Mouse (Mus musculus) embryonic facial prominence, embryonic 10.5 days (tissue): ENCODE results near the gene Defb36. TPM values are rescaled to one million over a fixed set of nuclear protein-coding genes. Genes with fewer than 3 reads are reported as not detected.
A peak's percentile ranks its signal among the peaks of the same experiment; 100 is the strongest.

Experiments used
- DNase-seq: peaks from one replicate; pipeline ENCODE4 v3.0.0-alpha.2; 2017; ENCODE audit warnings: low spot score
- H3K27ac ChIP-seq: fragments of 300-500 bp; sonication (generic); replicated peaks from 2 replicates; pipeline ENCODE4 v1.5.1; 2016; ENCODE audit warnings: mild to moderate bottlenecking
- H3K27me3 ChIP-seq: fragments of 300-500 bp; sonication (generic); replicated peaks from 2 replicates; pipeline ENCODE4 v1.6.1; 2016; ENCODE audit warnings: low read depth, mild to moderate bottlenecking; ENCODE audit not compliant: poor library complexity, severe bottlenecking
- H3K36me3 ChIP-seq: fragments of 300-500 bp; sonication (generic); replicated peaks from 2 replicates; pipeline ENCODE4 v1.6.1; 2016; ENCODE audit warnings: mild to moderate bottlenecking, moderate library complexity
- H3K4me1 ChIP-seq: fragments of 300-500 bp; sonication (generic); 2 replicates; pipeline ENCODE4 v1.6.1; 2016
- H3K4me3 ChIP-seq: fragments of 300-500 bp; sonication (generic); 2 replicates; pipeline ENCODE4 v1.5.1; 2016; ENCODE audit warnings: mild to moderate bottlenecking, moderate library complexity
- H3K9me3 ChIP-seq: fragments of 300-500 bp; sonication (generic); 2 replicates; pipeline ENCODE4 v1.6.1; 2016; ENCODE audit warnings: mild to moderate bottlenecking
- WGBS: fragments of 180-500 bp; shearing (Covaris S2); methylation state at CpG from one replicate; pipeline ENCODE4 v1.1.7; 2016; 5-methylcytosine and 5-hydroxymethylcytosine counted together
- polyA plus RNA-seq: library from polyadenylated mRNA; unstranded; fragments of >200 nt; fragmentation: Nextera tagmentation; extraction: Ambion mirVana; gene quantifications from 2 replicates; pipeline ENCODE4 v1.2.1, GENCODE M21; 2016

Gene Defb36
- polyA plus RNA-seq, 1 experiment from 2014 or later: not detected

DNA sequence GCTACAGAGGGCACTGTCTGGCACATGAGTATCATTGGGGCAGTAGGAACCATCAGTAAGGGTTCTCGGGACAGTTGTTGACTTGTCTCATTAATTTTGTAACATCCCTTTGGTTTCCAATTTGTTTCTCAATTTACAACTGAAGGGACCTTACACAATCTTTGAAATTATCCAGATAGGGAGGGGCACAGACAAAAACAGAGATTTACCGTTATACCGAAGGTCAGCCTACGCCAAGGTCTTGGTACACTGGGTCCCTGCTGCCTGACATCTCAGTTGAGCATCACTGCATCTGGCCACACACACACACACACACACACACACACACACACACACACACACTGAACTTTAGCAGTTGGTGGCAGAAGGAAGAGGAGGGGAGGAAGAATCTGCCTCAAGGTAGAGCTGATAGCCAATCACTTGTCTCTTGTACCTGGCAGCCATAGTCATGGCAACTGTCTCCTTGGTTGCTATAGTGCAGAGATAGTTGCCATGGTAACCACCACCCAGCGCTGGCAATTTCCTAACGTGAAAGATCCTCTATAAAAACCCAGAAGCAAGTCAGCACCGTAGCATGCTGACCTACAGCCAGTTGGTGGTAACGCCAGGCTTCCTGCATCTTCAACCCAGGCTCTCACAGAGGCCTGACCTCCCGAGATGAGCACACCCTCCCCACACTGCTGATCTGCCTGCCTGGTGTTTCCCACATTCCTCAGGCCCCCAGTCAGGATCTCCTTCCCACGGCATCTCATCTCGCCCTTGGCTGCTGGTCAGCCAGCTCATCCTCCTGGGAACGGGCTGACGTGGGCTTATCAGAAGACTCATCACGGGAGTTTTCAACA, 50.0 kb downstream of the Defb36 start:
- Histone ChIP-seq H3K9me3 (no peaks in the 10 kb centered on the region), H3K4me3 (no peak overlapping the region), H3K27ac (no peak overlapping the region), H3K27me3 (no peaks in the 10 kb centered on the region), H3K4me1 (peaks cover 16% of the 10 kb centered on the region), H3K36me3 (no peaks in the 10 kb centered on the region)
- 56% methylated on average over 14 of the region's 14 CpGs for WGBS
- DNase-seq: no peak

DNA sequence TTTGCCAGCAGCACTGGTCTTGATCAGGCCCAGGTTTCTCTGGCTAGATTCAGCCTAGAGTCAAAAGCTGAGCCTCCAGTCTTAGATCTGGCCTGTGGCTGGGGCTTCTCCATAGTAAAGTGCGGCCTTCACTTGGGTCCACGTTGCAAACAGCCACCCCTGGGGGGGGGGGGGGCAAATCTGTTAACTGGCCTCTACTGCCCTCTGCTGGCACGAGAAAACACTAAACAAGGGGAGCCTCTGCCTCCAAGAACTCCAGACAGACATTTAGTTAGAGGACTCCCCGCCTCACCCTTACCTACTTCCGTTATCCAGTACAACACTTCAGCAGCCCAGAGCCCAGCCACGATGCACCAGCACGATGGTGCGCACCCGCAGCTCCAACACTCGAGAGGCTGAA, 53.3 kb downstream of the Defb36 start:
- Histone ChIP-seq H3K4me1 (peaks cover 14% of the 10 kb centered on the region), H3K27me3 (no peaks in the 10 kb centered on the region), H3K27ac (no peak overlapping the region), H3K4me3 (no peak overlapping the region), H3K9me3 (0 out of 2 replicates have a peak, but pooled peaks cover 2% of the 10 kb centered on the region), H3K36me3 (no peaks in the 10 kb centered on the region)
- WGBS: 60% methylated on average over 10 of the region's 10 CpGs
- DNase-seq: peak; percentile 38

DNA sequence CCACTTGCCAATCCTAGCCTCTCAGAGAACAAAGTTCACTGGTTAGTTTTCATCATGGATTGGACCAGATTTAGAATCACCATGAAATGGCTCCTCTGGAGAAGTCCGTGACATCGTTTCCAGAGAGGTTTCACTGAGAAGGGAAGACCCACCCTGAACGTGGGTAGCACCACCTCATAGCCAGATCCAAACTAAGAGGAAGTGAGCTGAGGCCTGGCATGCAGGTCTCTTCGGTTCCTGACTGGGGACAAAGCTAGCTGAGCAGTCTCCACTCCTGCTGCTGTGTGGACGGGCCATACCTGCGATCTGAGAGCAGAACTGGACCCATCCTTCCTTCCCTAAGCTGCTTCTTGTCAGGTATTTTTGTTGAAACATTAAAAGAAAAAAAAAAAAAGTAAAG, 57.0 kb downstream of the Defb36 start:
- Histone ChIP-seq H3K9me3 (0 out of 2 replicates have a peak, but pooled peaks cover 2% of the 10 kb centered on the region), H3K4me3 (no peak overlapping the region), H3K27ac (no peak overlapping the region), H3K36me3 (no peaks in the 10 kb centered on the region), H3K4me1 (no peaks in the 10 kb centered on the region), H3K27me3 (no peaks in the 10 kb centered on the region)
- DNase-seq: no peak
- 81% methylated on average over 6 of the region's 6 CpGs for WGBS

Other genes with a start within 250 kb of the Defb36 start
- 0.87 and 2.5 TPM in 2 replicates for gene Nrsn2, start 227.7 kb upstream of the Defb36 start, polyA plus RNA-seq
- gene Sox12, start 206.3 kb upstream of the Defb36 start, polyA plus RNA-seq: 10.6 and 11.5 TPM in 2 replicates
- gene Zcchc3, start 189.3 kb upstream of the Defb36 start, polyA plus RNA-seq: 53.4 and 58.3 TPM in 2 replicates
- 0.43 and 0.71 TPM in 2 replicates for gene 6820408C15Rik, start 188.7 kb upstream of the Defb36 start, polyA plus RNA-seq
- not detected in 2 replicates for gene Defb23, start 139.7 kb upstream of the Defb36 start, polyA plus RNA-seq
- gene Defb20, start 127.3 kb upstream of the Defb36 start, polyA plus RNA-seq: not detected in 2 replicates
- gene Defb22, start 114.2 kb upstream of the Defb36 start, polyA plus RNA-seq: not detected in 2 replicates
- not detected in 2 replicates for gene Defb26, start 92.6 kb upstream of the Defb36 start, polyA plus RNA-seq
- not detected in 2 replicates for gene Defb28, start 86.1 kb upstream of the Defb36 start, polyA plus RNA-seq
- gene Defb29, start 64.2 kb upstream of the Defb36 start, polyA plus RNA-seq: not detected in 2 replicates
- not detected in 2 replicates for gene Gm17416, start 35.0 kb upstream of the Defb36 start, polyA plus RNA-seq
- gene Defb21, start 31.6 kb upstream of the Defb36 start, polyA plus RNA-seq: not detected in 2 replicates
- not detected in 2 replicates for gene Defb19, start 24.0 kb upstream of the Defb36 start, polyA plus RNA-seq
- not detected in 2 replicates for gene Defb45, start 4.9 kb upstream of the Defb36 start, polyA plus RNA-seq
- gene Defb25, start 18.7 kb downstream of the Defb36 start, polyA plus RNA-seq: 0.70 TPM in 1 of 2 replicates, not detected in the other
- gene Rem1, start 22.6 kb downstream of the Defb36 start, polyA plus RNA-seq: 0.40 and 0.60 TPM in 2 replicates
- gene H13, start 65.1 kb downstream of the Defb36 start, polyA plus RNA-seq: 102 and 110 TPM in 2 replicates
- 37.6 and 40.2 TPM in 2 replicates for gene Mcts2, start 82.7 kb downstream of the Defb36 start, polyA plus RNA-seq
- 161 and 182 TPM in 2 replicates for gene Id1, start 131.9 kb downstream of the Defb36 start, polyA plus RNA-seq
- gene Cox4i2, start 149.8 kb downstream of the Defb36 start, polyA plus RNA-seq: 9.9 and 10.1 TPM in 2 replicates
- 102 and 106 TPM in 2 replicates for gene Bcl2l1, start 227.4 kb downstream of the Defb36 start, polyA plus RNA-seq
- 144 and 151 TPM in 2 replicates for gene Tpx2, start 243.6 kb downstream of the Defb36 start, polyA plus RNA-seq